Mouse (Mus musculus) gastrocnemius, postnatal 10 days (tissue): ENCODE data around the gene Gng8. TPM values are rescaled to one million over a fixed set of nuclear protein-coding genes. Genes with fewer than 3 reads are reported as not detected.
A peak's percentile ranks its signal among the peaks of the same experiment; 100 is the strongest.

Experiments
- DNase-seq: peaks from one replicate; pipeline ENCODE4 v3.0.0; 2021; ENCODE audit warnings: mixed read lengths
- total RNA-seq, 2 experiments: library from RNA; stranded (reverse); gene quantifications; 2 replicates each; pipeline ENCODE4 v1.2.3; 2021

The Gng8 gene
- total RNA-seq, 2 experiments from 2014 or later, result 1.3 to 2.7 TPM

DNA sequence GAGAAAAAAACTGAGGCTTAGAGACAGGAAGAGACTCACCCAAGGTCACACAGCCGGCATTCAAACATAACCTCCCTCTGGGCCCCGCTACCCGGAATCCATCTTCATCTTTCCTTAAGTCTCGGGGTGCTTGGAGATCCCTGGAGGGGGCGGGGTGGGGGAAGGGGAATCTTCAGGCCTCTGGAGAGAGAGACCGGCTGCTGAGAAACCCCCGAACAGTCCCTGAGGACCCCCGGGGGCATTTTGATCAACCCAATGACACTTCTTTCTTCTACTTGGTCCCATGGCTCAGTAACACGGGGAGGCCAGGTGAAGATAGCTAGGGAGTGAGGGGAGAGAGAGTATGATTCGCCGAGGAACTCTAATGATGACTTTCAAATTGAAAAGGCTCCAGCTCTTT lies 15.6 kb upstream of the Gng8 start:
- DNase-seq, result no peak

DNA sequence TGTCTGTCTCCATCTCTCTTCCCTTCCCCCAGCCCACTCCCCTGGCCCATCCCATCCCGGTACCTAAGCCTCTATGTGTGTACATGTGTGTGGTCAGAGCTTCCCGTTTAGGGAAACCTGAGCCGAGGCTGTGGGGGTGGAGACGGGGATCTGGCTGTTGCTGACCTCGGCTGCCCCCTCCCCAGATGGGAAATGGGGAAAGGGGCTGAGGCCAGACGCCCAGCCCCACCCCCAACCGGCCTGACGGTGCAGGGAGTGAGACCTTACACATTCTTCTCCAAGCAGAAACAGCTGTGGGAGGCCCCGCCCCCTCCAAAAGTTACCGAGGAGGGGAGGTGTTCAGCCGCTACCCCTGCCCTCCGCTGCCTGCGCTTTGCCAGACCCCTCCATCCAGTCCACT lies 15.0 kb upstream of the Gng8 start:
- peak; percentile 38 for DNase-seq

- no peak for DNase-seq
Observed at GRCm38 (mm10) chr7:16877717-16878116, 13.9 kb upstream of the Gng8 start.

- peak; percentile 36 for DNase-seq
Observed at GRCm38 (mm10) chr7:16879796-16880547, 11.6 kb upstream of the Gng8 start.

- no peak for DNase-seq
Observed at GRCm38 (mm10) chr7:16880615-16881014, 11.0 kb upstream of the Gng8 start.

DNA sequence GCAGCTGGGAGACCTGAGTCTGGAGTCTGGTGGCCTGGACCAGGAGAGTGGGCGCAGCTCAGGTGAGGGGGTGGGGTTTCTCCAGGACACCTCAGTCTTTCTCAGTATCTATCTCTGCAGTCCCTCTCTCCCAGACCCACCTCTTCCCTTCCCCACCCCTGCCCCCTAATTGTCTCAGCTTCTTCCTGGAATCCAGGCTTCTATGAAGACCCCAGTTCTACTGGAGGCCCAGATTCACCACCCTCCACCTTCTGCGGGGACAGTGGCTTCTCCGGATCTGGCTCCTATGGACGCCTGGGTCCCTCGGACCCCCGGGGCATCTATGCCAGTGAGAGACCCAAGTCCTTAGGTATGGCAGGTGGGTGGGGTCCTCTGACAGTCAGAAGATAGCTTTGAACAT lies 8.4 kb upstream of the Gng8 start:
- DNase-seq, result no peak

DNA sequence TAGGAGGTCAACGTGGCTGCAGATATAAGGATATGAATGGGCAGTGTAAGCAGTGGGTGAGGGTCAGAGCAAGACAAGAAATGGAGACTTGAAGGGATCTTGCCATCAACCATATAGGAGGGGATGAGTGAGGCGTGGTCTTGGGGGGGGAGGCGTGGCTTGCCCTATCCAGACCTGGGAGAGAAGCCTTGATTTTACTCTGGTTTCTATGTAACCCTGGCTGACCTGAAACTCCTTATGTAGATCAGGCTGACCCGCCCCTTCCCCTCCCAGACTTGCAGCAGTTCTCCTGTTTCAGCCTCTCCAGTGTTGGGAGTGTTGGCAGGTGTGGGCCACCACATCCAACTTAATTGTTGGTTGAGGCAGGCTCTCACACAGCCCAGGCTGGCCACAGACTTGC lies 7.3 kb upstream of the Gng8 start:
- DNase-seq, result no peak

DNA sequence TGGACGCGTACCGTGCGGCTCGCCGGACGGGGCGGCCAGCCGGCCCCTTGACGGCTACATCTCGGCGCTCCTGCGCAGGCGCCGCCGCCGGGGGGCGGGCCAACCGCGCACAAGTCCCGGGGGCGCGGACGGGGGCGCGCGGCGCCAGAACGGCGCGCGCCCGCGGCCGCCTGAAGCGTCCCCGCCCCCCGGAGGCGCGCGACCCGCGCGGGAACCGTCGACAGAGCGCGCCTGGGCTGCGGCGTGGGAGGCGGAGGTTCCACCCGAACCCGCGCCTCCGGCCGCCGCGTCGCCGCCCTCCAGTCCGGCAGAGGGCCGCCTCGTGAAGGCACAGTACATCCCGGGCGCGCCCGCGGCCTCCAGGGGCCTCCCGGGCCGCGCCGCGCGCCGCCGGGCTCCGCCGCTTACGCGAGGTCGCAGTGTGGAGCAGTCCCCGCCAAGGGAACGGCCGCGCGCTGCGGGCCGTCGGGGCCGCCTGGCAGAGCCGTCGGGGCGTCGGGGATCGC lies 6.3 kb upstream of the Gng8 start:
- DNase-seq, result no peak

DNA sequence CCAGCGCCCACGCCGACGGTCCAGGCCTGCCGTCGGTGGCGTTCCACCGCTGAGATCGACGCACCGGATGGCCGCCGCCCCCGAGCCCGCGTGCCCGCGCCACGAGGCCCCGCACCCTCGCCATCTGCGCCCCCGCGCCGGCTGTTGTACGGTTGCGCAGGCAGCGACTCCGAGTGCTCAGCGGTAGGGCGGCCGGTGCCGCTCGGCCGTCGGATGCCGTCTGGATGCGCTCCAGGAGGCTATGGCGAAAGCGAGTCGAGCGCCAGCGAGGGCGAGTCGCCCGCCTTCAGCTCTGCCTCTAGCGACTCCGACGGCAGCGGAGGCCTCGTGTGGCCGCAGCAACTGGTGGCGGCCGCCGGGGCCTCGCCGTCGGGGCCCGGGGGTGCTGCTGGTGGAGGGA lies 5.7 kb upstream of the Gng8 start:
- no peak for DNase-seq

- DNase-seq, result no peak
Observed at GRCm38 (mm10) chr7:16890536-16890935, 1.1 kb upstream of the Gng8 start.

DNA sequence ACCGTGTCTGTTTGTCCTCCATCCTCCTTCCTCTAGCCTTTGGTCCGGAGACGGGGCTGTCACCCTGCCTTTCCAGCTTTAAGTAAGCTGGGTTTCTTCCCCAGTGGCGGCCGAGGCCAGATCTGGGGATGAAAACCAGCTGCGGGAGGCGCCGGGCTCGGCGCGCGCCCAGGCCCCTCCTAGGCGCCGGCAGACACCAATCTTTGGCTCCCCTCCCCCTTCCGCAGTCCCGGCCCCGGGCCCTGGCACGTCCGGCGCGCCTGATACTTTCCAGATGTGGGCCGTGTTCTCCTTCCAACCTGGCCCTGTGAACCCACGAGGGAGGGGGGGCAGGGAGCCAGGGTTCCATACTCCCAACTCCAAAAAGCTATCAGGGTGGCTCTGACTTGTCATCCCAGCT lies 642 bp upstream of the Gng8 start:
- peak; percentile 83 for DNase-seq

DNA sequence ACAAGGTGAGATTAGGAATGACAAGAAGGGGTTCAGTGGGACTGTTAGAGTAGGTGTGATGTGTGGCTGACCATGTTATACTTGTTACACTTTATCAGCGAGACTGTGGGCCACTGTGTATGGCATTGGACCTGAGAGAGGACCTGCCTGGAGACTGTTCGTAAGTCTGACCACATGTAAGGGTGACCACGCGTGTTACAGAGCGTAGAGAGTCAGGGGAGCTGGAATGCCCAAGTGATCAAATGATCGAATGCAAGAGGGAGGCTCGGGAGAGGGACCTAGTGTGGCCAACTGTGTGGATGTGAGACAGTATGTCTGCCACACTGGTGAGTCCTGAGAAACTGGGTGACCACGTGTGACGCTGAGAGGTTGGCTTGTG lies 755 bp downstream of the Gng8 start:
- DNase-seq, result no peak

- DNase-seq, result no peak
Observed at GRCm38 (mm10) chr7:16893612-16894011, 2.0 kb downstream of the Gng8 start.

DNA sequence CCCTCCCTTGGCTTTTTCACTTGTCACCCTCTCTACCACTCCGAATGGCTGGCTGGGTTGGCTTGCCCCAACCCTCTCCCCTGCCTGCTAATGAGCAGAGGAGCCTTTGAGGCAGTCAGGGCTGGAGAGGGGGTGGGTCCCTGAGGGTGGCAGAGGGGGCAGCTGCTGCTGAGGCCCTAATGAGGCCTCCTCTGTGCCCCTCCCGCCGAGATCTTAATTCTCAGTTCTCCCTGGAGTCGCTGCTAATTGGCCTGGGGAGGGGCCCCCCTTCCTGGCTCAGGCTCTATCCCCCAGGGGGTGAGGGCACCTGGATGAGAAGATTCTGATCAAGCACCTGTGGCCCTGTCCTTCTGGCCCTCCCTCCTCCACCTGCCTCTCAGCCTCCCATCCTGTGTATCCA lies 2.7 kb downstream of the Gng8 start:
- no peak for DNase-seq

DNA sequence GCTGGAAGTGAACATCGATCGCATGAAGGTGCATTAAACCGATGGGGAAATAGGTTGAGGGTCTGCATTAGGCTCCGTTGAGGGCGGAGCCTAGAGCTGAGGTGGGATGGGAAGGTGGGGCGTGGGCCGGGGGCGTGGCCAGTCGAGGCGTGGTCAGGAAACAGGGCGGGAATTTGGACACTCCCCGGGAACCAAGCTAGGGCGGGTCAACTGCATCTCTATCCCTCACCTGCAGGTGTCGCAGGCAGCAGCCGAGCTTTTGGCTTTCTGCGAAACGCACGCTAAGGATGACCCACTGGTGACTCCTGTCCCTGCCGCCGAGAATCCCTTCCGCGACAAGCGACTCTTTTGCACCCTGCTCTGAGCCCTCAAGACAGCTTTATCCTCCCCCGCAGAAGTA lies 3.4 kb downstream of the Gng8 start:
- peak; percentile 79 for DNase-seq

DNA sequence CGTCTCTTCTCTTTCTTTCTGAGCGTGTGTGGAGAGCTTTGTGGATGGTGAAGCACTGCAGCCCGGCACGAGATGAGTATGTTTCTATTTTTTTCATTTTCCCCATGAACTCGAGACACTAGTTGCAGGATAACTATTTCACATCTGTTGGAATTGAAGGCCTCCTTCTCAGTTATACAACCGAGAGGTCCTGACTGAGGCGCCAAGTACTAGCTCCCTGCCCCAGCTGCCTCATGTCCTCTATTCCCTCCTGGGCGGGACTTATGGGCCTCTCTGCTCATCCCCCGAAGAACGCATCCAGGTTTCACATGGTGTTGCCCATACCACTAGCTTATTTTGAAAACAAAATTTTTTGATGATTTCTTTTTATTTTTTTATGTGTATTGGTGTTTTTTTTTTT lies 3.9 kb downstream of the Gng8 start:
- no peak for DNase-seq

- DNase-seq, result no peak
Observed at GRCm38 (mm10) chr7:16900526-16900925, 8.9 kb downstream of the Gng8 start.

- no peak for DNase-seq
Observed at GRCm38 (mm10) chr7:16903439-16903955, 11.9 kb downstream of the Gng8 start.

DNA sequence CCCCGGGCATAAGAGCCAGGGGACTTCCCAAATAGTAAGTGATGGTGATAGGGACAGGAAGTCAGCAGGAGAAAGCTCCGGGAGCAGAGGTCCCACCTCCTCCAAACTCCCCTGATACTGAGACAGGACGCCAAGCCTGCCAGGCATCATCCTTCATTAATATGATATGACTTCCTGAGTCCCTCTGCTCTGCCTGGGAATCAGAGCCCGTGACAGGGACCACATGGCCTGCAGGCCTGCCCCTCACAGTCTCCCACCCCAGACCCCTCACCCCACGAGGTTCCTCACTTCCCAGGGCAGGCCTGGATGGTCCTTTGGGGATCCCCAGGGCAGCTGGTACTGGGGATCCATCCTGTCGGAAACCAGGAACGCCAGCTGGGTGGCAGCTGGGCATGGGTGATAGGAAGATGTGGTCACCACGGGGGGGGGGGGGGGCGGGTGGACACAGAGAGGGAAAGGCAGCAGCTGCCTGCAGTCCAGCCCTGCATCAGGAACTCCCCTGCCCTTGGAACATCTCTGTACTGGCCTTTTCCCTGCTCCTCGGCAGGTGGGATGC lies 12.6 kb downstream of the Gng8 start:
- DNase-seq, result no peak

DNA sequence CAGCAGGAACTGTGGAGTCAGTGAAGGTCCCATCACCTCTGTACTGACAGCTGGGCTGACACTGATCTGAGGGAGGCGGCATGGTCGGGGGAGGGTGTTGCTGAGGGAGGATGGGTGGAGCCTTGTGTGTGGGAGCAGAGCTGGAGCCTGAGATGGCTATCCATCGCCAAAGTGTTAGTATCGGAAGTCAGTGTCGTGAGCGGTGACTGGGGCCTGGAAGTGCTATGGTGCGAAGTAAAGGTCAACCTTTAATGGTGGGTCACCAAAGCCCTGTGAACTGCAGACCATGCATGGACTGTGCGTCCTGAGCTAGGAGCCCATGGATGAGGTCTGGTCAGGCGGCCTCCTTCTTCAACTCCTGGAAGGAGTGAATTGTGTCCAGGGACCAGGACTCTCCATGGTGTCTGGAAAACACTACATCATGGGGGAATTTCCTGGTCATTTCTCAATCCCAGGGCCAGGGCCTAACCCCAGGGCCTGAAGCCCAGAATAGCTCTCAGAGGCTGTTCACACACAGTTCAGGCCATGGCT lies 14.0 kb downstream of the Gng8 start:
- no peak for DNase-seq

GRCm38 (mm10) chr7:16906281-16906680 lies 14.7 kb downstream of the Gng8 start, which contains the start of gene Ptgir:
Ptgir (plus strand) TSS chr7:16906490.
- DNase-seq, result peak; percentile 73

- no peak for DNase-seq
Observed at GRCm38 (mm10) chr7:16906889-16907559, 15.4 kb downstream of the Gng8 start.

DNA sequence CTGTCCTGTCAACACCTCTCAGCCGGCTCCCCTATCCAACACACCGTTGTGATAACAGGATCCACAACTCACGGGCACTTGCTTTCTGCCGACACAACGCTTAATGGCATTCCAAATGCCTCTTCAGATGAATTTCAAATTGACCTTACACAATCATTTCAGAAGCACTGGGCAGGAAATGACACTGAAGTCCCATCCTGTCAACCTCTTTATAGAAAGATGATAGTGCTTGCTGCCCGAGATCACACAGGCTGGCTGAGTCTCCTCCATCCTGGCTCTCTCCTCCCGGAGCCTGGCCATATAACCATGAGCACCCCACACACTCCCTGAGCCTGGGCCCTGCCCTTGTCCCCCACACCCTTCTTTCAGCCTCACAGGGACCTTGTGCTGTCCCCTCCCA lies 16.3 kb downstream of the Gng8 start:
- DNase-seq, result no peak
